In the genomic region with DNA sequence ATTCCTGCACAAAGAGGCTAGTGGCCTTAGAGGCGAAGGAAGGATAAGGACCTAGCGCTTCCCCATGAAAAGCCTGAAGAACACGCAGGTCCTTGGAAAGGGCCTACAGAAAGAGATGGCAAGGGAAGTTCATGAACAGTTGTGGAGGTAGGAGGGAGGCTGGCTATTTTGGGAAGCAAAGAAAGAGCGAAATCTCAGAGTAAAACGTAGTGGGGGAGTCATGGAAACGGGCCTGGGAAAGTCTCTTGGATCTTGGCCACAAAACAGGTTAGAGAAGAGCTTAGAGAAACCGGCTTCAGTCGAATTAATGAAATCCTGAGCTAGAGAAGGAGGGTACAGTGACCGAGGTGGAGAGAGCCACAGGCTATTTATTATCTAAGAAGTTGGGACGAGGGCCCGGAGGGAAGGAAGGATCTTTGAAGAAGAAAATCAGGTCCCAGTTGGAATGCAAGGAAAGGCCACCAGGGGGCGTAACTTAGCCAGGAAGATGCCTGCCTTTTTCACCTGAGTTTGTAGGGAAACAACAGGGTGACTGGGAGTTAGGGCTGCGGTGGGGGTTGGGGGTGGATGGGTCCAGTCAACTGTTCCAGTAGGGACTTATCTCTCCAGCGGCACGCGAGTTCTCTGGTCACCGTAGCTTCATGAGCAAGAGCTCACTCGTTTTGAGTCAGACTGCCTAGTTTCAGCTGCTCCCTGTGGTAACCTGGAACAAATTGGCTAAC, we compare ENCODE assay signal across 7 mouse cellular contexts. TPM values are rescaled to one million over a fixed set of nuclear protein-coding genes. Genes with fewer than 3 reads are reported as not detected.
DNase-seq lines count a peak whose midpoint lies in the region; ATAC-seq lines count a peak whose summit lies in the region.

No protein-coding gene starts in this region.

- peak; percentile 74 for DNase-seq in adrenal gland, adult 8-10 months
- peak; percentile 91 for DNase-seq in embryo, embryonic 10.5 days (ENCODE audit: low spot score)
- peak; percentile 79 for DNase-seq in gastrocnemius, postnatal 14 days
- peak; percentile 88 for DNase-seq in limb, embryonic 10.5 days (ENCODE audit: low spot score)
- DNase-seq in spleen, postnatal 14 days (ENCODE audit: low spot score in 2 of 2): peak; percentile 56 to 70

- WGBS in intestine, embryonic 15.5 days: 28% methylated on average over 18 of the region's 18 CpGs
- WGBS in limb, embryonic 10.5 days: 28% methylated on average over 18 of the region's 18 CpGs
- WGBS in midbrain, embryonic 16.5 days: 29% methylated on average over 18 of the region's 18 CpGs

- H3K4me2 ChIP-seq in intestine, embryonic 15.5 days (replicated peaks): peak overlapping the region; percentile 72
- H3K4me2 ChIP-seq in midbrain, embryonic 16.5 days (ENCODE audit: low read length): peak overlapping the region; percentile 52

- 0 out of 2 replicates have a peak overlapping the region, but pooled peaks have one; percentile 10 for H3K9ac ChIP-seq in intestine, embryonic 15.5 days
- no peak overlapping the region for H3K9ac ChIP-seq in midbrain, embryonic 16.5 days (ENCODE audit: low read depth, low read length)

- ATAC-seq in intestine, embryonic 15.5 days: no peak
- no peak for ATAC-seq in midbrain, embryonic 16.5 days

- peak overlapping the region; percentile 23 for H3K4me3 ChIP-seq in intestine, embryonic 15.5 days (replicated peaks)
- peak overlapping the region; percentile 39 for H3K4me3 ChIP-seq in limb, embryonic 10.5 days
- H3K4me3 ChIP-seq in midbrain, embryonic 16.5 days (ENCODE audit: low read depth, low read length): peak overlapping the region; percentile 19; the same call in 1 of the 2 replicates

- H3K36me3 ChIP-seq in intestine, embryonic 15.5 days: no peaks in the 10 kb centered on the region
- H3K36me3 ChIP-seq in limb, embryonic 10.5 days: no peaks in the 10 kb centered on the region
- H3K36me3 ChIP-seq in midbrain, embryonic 16.5 days (ENCODE audit: control insufficient read depth, insufficient read depth, low read length): no peaks in the 10 kb centered on the region

- H3K4me1 ChIP-seq in intestine, embryonic 15.5 days (replicated peaks): peaks cover 17% of the 10 kb centered on the region
- peaks cover 17% of the 10 kb centered on the region for H3K4me1 ChIP-seq in limb, embryonic 10.5 days
- peaks cover 9% of the 10 kb centered on the region for H3K4me1 ChIP-seq in midbrain, embryonic 16.5 days (ENCODE audit: control insufficient read depth, insufficient read depth, low read length)

- intact Hi-C loops in gastrocnemius, postnatal 14 days (cut with DNase I; ENCODE audit: low total_unique reads): loop anchor here (5.0 kb wide), 1 partner anchor 176 kb away; no protein-coding TSS in a partner anchor

- peak overlapping the region; percentile 82 for H3K27ac ChIP-seq in intestine, embryonic 15.5 days
- peak overlapping the region; percentile 71 for H3K27ac ChIP-seq in limb, embryonic 10.5 days
- H3K27ac ChIP-seq in midbrain, embryonic 16.5 days (ENCODE audit: low read length): peak overlapping the region; percentile 12; the same call in 1 of the 2 replicates

- H3K27me3 ChIP-seq in intestine, embryonic 15.5 days (replicated peaks): no peaks in the 10 kb centered on the region
- H3K27me3 ChIP-seq in limb, embryonic 10.5 days (ENCODE audit: low read depth, poor library complexity, severe bottlenecking): no peaks in the 10 kb centered on the region
- H3K27me3 ChIP-seq in midbrain, embryonic 16.5 days (ENCODE audit: control insufficient read depth, insufficient read depth, low read depth, low read length): no peaks in the 10 kb centered on the region

- H3K9me3 ChIP-seq in intestine, embryonic 15.5 days: no peaks in the 10 kb centered on the region
- H3K9me3 ChIP-seq in limb, embryonic 10.5 days (replicated peaks): no peaks in the 10 kb centered on the region
- no peaks in the 10 kb centered on the region for H3K9me3 ChIP-seq in midbrain, embryonic 16.5 days (replicated peaks; ENCODE audit: control insufficient read depth, low read length, poor library complexity, severe bottlenecking)

RNA-seq across cellular contexts. Expression of gene Tnrc6b, which starts 5.1 kb away (rescaled TPM):
- 10 to 100 TPM; 61.4 to 85.1 (median 69.2) TPM for total RNA-seq in adrenal gland, adult 8-10 months (2022)
- total RNA-seq in gastrocnemius, postnatal 14 days (2021): 10 to 100 TPM; 40.6 to 45.7 TPM
- polyA plus RNA-seq in intestine, embryonic 15.5 days (2015; fragmentation: Nextera tagmentation; extraction: Ambion mirVana): 19.8 and 20.7 TPM in 2 replicates
- 31.0 and 40.1 TPM in 2 replicates for polyA plus RNA-seq in limb, embryonic 10.5 days (2016; fragmentation: Nextera tagmentation; extraction: Ambion mirVana)
- 33.5 and 44.0 TPM in 2 replicates for polyA plus RNA-seq in midbrain, embryonic 16.5 days (2015; fragmentation: Nextera tagmentation; extraction: Ambion mirVana)

RNA-seq across cellular contexts. Expression of gene Fam83f, which starts 34.3 kb away (rescaled TPM):
- under 1 TPM in 3 of 4 experiments, not detected in 1; 0.35 to 0.59 (median 0.38) TPM for total RNA-seq in adrenal gland, adult 8-10 months (2022)
- total RNA-seq in gastrocnemius, postnatal 14 days (2021): under 1 TPM; 0.29 to 0.43 TPM
- polyA plus RNA-seq in intestine, embryonic 15.5 days (2015; fragmentation: Nextera tagmentation; extraction: Ambion mirVana): 19.2 and 20.2 TPM in 2 replicates
- 0.98 and 1.2 TPM in 2 replicates for polyA plus RNA-seq in limb, embryonic 10.5 days (2016; fragmentation: Nextera tagmentation; extraction: Ambion mirVana)
- polyA plus RNA-seq in midbrain, embryonic 16.5 days (2015; fragmentation: Nextera tagmentation; extraction: Ambion mirVana): 0.34 and 0.39 TPM in 2 replicates

Comparison
In these comparisons a context has a peak if more than half of its experiments do, and no peak if none do; other contexts are left out.
1. H3K27ac ChIP-seq: peak in every context shown above with its lines; median percentile 82 in intestine, embryonic 15.5 days; 71 in limb, embryonic 10.5 days; 12 in midbrain, embryonic 16.5 days.